Mouse (Mus musculus) Patski (cell line): ENCODE measurements around the gene Hyal1. TPM values are rescaled to one million over a fixed set of nuclear protein-coding genes. Genes with fewer than 3 reads are reported as not detected.

ENCODE experiments used
- ATAC-seq: fragments of 100-300 bp; one replicate; pipeline ENCODE4 v1.8.0; 2021
- CTCF ChIA-PET: fragments of 350-600 bp; sonication (Branson Sonifier 250); formaldehyde crosslinking; loops from one replicate; lab custom pipeline; 2022; ENCODE audit warnings: inconsistent platforms; lab: Charles Lee
- POLR2A ChIA-PET: fragments of 350-600 bp; sonication (Branson Sonifier 250); formaldehyde crosslinking; loops from one replicate; lab custom pipeline; 2022; ENCODE audit warnings: antibody characterized with exemption, inconsistent platforms; lab: Charles Lee
- DNase-seq: peaks from one replicate; pipeline ENCODE4 v3.0.0-alpha.2; 2011; ENCODE audit warnings: low read depth, low spot score
- H3K27me3 ChIP-seq: fragments of 371-371 bp; one replicate; pipeline ENCODE4 v1.5.1; 2021
- CTCF ChIP-seq: fragments of 100-300 bp; IDR thresholded peaks from one replicate; pipeline ENCODE4 v1.5.1; 2021
- in situ Hi-C: fragments of 300-500 bp; cut with MboI; formaldehyde crosslinking; loops from 3 replicates; pipeline ENCODE4 v1.11.1; 2018; ENCODE audit warnings: low pct_unique_long_range_greater_than_20kb, mixed read lengths
- polyA plus RNA-seq: library from polyadenylated mRNA; unstranded; gene quantifications from one replicate; pipeline ENCODE4 v1.2.3, GENCODE M21; 2021

Hyal1 gene
- polyA plus RNA-seq, 1 experiment from 2014 or later, result 1.2 TPM

- DNase-seq, result no peak
- POLR2A ChIA-PET, result interaction anchor here (0.5 to 1.4 kb wide), 3 partner anchors 10 to 328 kb away, joined by 3 to 5 read pairs (median 4); no protein-coding TSS in a partner anchor
- no peak for TF ChIP-seq CTCF
- CTCF ChIA-PET, result interaction anchor here (0.9 to 2.8 kb wide), 7 partner anchors 10 to 63 kb away, joined by 3 to 19 read pairs (median 5); no protein-coding TSS in a partner anchor
- ATAC-seq, result no peak
- in situ Hi-C loops, result no loop called here
- no peaks in the 10 kb centered on the region for H3K27me3 ChIP-seq
These were observed 53.2 kb downstream of the Hyal1 start for GRCm38 (mm10) chr9:107629901-107630425.

- ATAC-seq (no peak), DNase-seq (no peak)
- no peaks in the 10 kb centered on the region for H3K27me3 ChIP-seq
- CTCF ChIA-PET, result interaction anchor here (1.2 to 2.8 kb wide), 5 partner anchors 13 to 64 kb away, joined by 3 to 19 read pairs (median 6); no protein-coding TSS in a partner anchor
- no peak for TF ChIP-seq CTCF
- in situ Hi-C loops, result no loop called here
- POLR2A ChIA-PET, result interaction anchor here (0.5 to 1.4 kb wide), 5 partner anchors 11 to 329 kb away, joined by 3 to 5 read pairs (median 4); partner anchors contain the start of gene Sema3b
These were observed 53.8 kb downstream of the Hyal1 start for GRCm38 (mm10) chr9:107630576-107630975.

Other genes starting within 250 kb of the Hyal1 start
- gene Hemk1, start 238.6 kb upstream of the Hyal1 start, polyA plus RNA-seq, result 19.2 TPM
- 1.2 TPM for gene 6430571L13Rik, start 236.3 kb upstream of the Hyal1 start, polyA plus RNA-seq
- 0.01 TPM for gene Cacna2d2, start 177.3 kb upstream of the Hyal1 start, polyA plus RNA-seq
- gene Tmem115, start 43.0 kb upstream of the Hyal1 start, polyA plus RNA-seq, result 41.1 TPM
- gene Cyb561d2, start 34.7 kb upstream of the Hyal1 start, polyA plus RNA-seq, result 26.2 TPM
- gene Nprl2, start 34.7 kb upstream of the Hyal1 start, polyA plus RNA-seq, result 32.0 TPM
- 7.3 TPM for gene Zmynd10, start 29.6 kb upstream of the Hyal1 start, polyA plus RNA-seq
- gene Rassf1, start 25.4 kb upstream of the Hyal1 start, polyA plus RNA-seq, result 51.8 TPM
- 30.1 TPM for gene Tusc2, start 13.7 kb upstream of the Hyal1 start, polyA plus RNA-seq
- 34.4 TPM for gene Hyal2, start 9.0 kb upstream of the Hyal1 start, polyA plus RNA-seq
- gene Naa80, start 2.0 kb downstream of the Hyal1 start, polyA plus RNA-seq, result 11.3 TPM
- gene Hyal3, start 3.9 kb downstream of the Hyal1 start, polyA plus RNA-seq, result 1.1 TPM
- gene Ifrd2, start 10.7 kb downstream of the Hyal1 start, polyA plus RNA-seq, result 19.1 TPM
- 39.1 TPM for gene Sema3b, start 32.3 kb downstream of the Hyal1 start, polyA plus RNA-seq
- 592 TPM for gene Gnai2, start 58.4 kb downstream of the Hyal1 start, polyA plus RNA-seq
- gene Slc38a3, start 92.6 kb downstream of the Hyal1 start, polyA plus RNA-seq, result 0.13 TPM
- gene Gnat1, start 102.8 kb downstream of the Hyal1 start, polyA plus RNA-seq, result 2.2 TPM
- gene Sema3f, start 133.5 kb downstream of the Hyal1 start, polyA plus RNA-seq, result 272 TPM
- 113 TPM for gene Rbm5, start 194.1 kb downstream of the Hyal1 start, polyA plus RNA-seq